Mouse (Mus musculus): ENCODE measurements at regions not wholly inside any gene's neighbourhood (a gene's known extent, or its start where the extent isn't known, plus 50 kb on each side); places are given as distances from the start of the nearest gene placed in this dataset.

DNA sequence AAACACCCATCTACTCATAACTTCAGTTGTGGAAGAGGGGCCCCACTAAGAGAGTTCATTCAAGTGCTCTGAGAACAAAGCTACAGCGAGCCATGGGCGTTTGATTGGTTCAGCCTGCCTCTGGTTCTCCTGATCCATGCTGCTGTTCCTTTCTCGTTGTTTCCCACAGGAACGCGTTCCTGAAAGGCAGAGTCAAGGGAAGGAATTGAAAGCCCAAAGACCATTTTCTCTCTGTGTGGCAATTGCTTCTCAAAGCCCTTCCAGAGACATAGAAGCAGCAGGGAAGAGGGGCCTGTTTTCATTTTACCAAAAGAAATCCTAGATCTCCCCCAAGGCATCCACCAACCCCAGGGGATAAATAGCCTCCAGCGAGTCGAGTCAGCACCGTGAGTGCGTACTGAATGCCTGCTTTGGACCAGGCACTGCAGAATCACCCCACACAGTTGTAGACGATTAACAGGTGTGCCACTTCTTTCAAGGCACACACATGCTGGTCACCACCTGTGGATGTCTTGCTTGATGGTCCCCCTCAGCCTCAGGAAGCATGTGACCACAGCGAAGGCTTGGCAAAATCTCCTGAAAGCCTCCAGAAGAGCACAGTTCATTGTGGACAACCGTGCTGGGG is 106.5 kb upstream of the Tsc22d1 start:
- no peak for DNase-seq
- 35% methylated on average over 12 of the region's 12 CpGs for WGBS
- Histone ChIP-seq H3K4me1 (ENCODE audit: control insufficient read depth, insufficient read depth, low read length) (peaks cover 6% of the 10 kb centered on the region), H3K4me3 (replicated peaks; ENCODE audit: insufficient read depth, low read depth, low read length) (no peak overlapping the region), H3K27me3 (ENCODE audit: control insufficient read depth, insufficient read depth, low read length) (no peaks in the 10 kb centered on the region), H3K27ac (ENCODE audit: insufficient read depth, low read length) (no peak overlapping the region)
- TF ChIP-seq CTCF (IDR thresholded peaks at IDR 0.05; ENCODE audit: borderline replicate concordance, insufficient read depth, low read depth, low read length): no peak
- TF ChIP-seq POLR2A (IDR thresholded peaks at IDR 0.05; ENCODE audit: borderline replicate concordance, insufficient read depth, low read length): no peak

GRCm38 (mm10) chr14:76309606-76310005 is 105.2 kb upstream of the Tsc22d1 start:
- H3K4me3 ChIP-seq (replicated peaks; ENCODE audit: insufficient read depth, low read depth, low read length): no peak overlapping the region
- no peak for DNase-seq
- H3K27me3 ChIP-seq (ENCODE audit: control insufficient read depth, insufficient read depth, low read length): no peaks in the 10 kb centered on the region
- 62% methylated on average over 4 of the region's 4 CpGs for WGBS
- no peak overlapping the region for H3K27ac ChIP-seq (ENCODE audit: insufficient read depth, low read length)
- TF ChIP-seq POLR2A (IDR thresholded peaks at IDR 0.05; ENCODE audit: borderline replicate concordance, insufficient read depth, low read length) (no peak), CTCF (IDR thresholded peaks at IDR 0.05; ENCODE audit: borderline replicate concordance, insufficient read depth, low read depth, low read length) (no peak)
- peaks cover 6% of the 10 kb centered on the region for H3K4me1 ChIP-seq (ENCODE audit: control insufficient read depth, insufficient read depth, low read length)

DNA sequence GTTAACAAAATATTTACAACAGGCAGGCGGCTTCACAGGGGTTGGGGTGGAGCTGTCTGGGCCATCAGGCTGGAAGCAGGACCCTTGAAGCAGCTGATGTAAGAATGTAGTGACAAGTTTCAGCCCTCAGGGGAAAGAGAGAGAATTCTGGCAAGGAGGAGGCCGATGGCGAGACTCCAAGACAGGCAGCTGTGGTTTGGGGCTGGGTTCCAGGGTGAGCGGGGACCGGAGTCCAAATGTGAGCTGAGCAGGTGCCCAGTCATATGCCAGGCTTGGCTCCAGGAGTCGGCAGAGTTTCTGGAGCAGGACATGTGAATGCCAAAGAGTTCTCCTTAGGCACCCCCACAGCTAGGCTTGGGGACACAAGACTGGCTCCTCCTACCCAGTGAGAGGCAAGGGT is 104.5 kb upstream of the Tsc22d1 start:
- H3K27ac ChIP-seq (ENCODE audit: insufficient read depth, low read length): no peak overlapping the region
- peaks cover 6% of the 10 kb centered on the region for H3K4me1 ChIP-seq (ENCODE audit: control insufficient read depth, insufficient read depth, low read length)
- no peak overlapping the region for H3K4me3 ChIP-seq (replicated peaks; ENCODE audit: insufficient read depth, low read depth, low read length)
- peak; percentile 70 to 79 for DNase-seq
- TF ChIP-seq POLR2A (IDR thresholded peaks at IDR 0.05; ENCODE audit: borderline replicate concordance, insufficient read depth, low read length) (no peak), CTCF (IDR thresholded peaks at IDR 0.05; ENCODE audit: borderline replicate concordance, insufficient read depth, low read depth, low read length) (no peak)
- H3K27me3 ChIP-seq (ENCODE audit: control insufficient read depth, insufficient read depth, low read length): no peaks in the 10 kb centered on the region
- WGBS: 16% methylated on average over 6 of the region's 6 CpGs

DNA sequence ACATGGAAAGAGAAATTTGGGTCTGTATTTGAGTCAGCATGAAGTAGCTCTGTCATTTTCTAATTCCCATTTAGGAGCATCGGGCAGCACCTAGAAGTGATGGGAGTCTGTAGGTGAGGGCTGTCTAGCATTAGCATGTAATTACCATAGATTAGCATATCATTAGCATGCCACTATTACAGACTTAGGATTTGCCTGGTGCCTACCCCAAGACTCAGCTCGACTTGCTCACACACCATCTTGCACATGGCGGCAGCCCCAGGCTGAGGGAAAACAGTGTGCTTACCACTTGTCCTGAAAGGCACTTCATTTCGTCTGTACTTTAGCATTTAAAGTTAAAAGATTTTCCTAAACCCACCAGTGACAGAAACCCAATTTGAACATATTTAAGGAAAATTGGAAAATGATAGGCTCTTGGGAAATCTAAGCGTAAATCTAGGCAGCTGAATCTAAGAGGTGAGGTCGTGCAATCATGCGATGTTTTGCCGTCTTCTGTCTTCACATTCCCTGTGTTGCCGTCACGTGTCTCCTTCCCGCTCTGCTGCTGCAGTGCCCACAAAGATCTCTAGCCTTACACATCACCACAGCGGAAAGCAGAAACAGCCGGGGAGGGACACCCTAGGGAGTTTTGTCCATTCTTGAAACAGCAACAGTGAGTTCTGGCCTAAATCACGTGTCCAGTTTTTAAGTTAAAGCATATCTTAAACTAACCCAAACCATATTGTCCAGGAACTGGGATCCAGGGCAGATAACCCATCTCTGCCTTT is 101.2 kb upstream of the Tsc22d1 start:
- DNase-seq: no peak
- TF ChIP-seq POLR2A (IDR thresholded peaks at IDR 0.05; ENCODE audit: borderline replicate concordance, insufficient read depth, low read length) (no peak), CTCF (IDR thresholded peaks at IDR 0.05; ENCODE audit: borderline replicate concordance, insufficient read depth, low read depth, low read length) (no peak)
- Histone ChIP-seq H3K4me1 (ENCODE audit: control insufficient read depth, insufficient read depth, low read length) (peaks cover 6% of the 10 kb centered on the region), H3K4me3 (replicated peaks; ENCODE audit: insufficient read depth, low read depth, low read length) (no peak overlapping the region), H3K27me3 (ENCODE audit: control insufficient read depth, insufficient read depth, low read length) (no peaks in the 10 kb centered on the region), H3K27ac (ENCODE audit: insufficient read depth, low read length) (no peak overlapping the region)
- 61% methylated on average over 14 of the region's 14 CpGs for WGBS

DNA sequence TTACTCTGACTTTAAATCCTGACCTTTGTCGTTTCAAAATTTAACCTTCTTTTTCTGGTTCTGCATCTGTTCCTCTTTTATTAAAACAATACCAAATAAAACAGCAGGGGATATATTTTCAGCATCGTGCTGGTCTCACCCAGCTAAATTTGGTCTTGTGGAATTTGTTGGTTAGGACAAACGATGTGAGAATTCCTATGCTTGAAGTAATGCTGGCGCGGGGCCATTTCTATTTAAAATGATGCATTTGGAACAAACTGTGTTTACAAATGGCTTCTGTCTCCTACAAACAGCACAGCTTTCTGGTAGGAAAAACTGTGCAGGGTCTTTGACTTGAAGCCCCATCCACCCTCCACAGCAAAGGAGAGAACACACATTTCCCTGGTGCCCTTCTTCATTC is 96.3 kb upstream of the Tsc22d1 start:
- H3K4me3 ChIP-seq (replicated peaks; ENCODE audit: insufficient read depth, low read depth, low read length): no peak overlapping the region
- no peak overlapping the region for H3K27ac ChIP-seq (ENCODE audit: insufficient read depth, low read length)
- no peak for DNase-seq
- TF ChIP-seq CTCF (IDR thresholded peaks at IDR 0.05; ENCODE audit: borderline replicate concordance, insufficient read depth, low read depth, low read length) (no peak), POLR2A (IDR thresholded peaks at IDR 0.05; ENCODE audit: borderline replicate concordance, insufficient read depth, low read length) (no peak)
- H3K4me1 ChIP-seq (ENCODE audit: control insufficient read depth, insufficient read depth, low read length): no peaks in the 10 kb centered on the region
- WGBS: 46% methylated on average over 5 of the region's 5 CpGs
- H3K27me3 ChIP-seq (ENCODE audit: control insufficient read depth, insufficient read depth, low read length): no peaks in the 10 kb centered on the region

- no peak for TF ChIP-seq POLR2A (IDR thresholded peaks at IDR 0.05; ENCODE audit: borderline replicate concordance, insufficient read depth, low read length)
- TF ChIP-seq CTCF (IDR thresholded peaks at IDR 0.05; ENCODE audit: borderline replicate concordance, insufficient read depth, low read depth, low read length): no peak
- no peaks in the 10 kb centered on the region for H3K27me3 ChIP-seq (ENCODE audit: control insufficient read depth, insufficient read depth, low read length)
- 86% methylated on average over 1 of the region's 1 CpGs for WGBS
- H3K4me1 ChIP-seq (ENCODE audit: control insufficient read depth, insufficient read depth, low read length): no peaks in the 10 kb centered on the region
- H3K4me3 ChIP-seq (replicated peaks; ENCODE audit: insufficient read depth, low read depth, low read length): no peak overlapping the region
- DNase-seq: no peak
- H3K27ac ChIP-seq (ENCODE audit: insufficient read depth, low read length): no peak overlapping the region
Observed at GRCm38 (mm10) chr14:76324246-76324645, 90.5 kb upstream of the Tsc22d1 start.

- Histone ChIP-seq H3K4me1 (ENCODE audit: control insufficient read depth, insufficient read depth, low read length) (no peaks in the 10 kb centered on the region), H3K4me3 (replicated peaks; ENCODE audit: insufficient read depth, low read depth, low read length) (no peak overlapping the region), H3K27me3 (ENCODE audit: control insufficient read depth, insufficient read depth, low read length) (no peaks in the 10 kb centered on the region), H3K27ac (ENCODE audit: insufficient read depth, low read length) (no peak overlapping the region)
- no peak for TF ChIP-seq POLR2A (IDR thresholded peaks at IDR 0.05; ENCODE audit: borderline replicate concordance, insufficient read depth, low read length)
- no peak for TF ChIP-seq CTCF (IDR thresholded peaks at IDR 0.05; ENCODE audit: borderline replicate concordance, insufficient read depth, low read depth, low read length)
- DNase-seq: no peak
- 81% methylated on average over 5 of the region's 5 CpGs for WGBS
Observed at GRCm38 (mm10) chr14:76329983-76330382, 84.8 kb upstream of the Tsc22d1 start.

All from cerebellum, adult 2 months (tissue).